Mouse (Mus musculus): ENCODE measurements around the gene Amdhd1. TPM values are rescaled to one million over a fixed set of nuclear protein-coding genes. Genes with fewer than 3 reads are reported as not detected.

The Amdhd1 gene
- polyA plus RNA-seq, 1 experiment from 2014 or later: 0.25 TPM

- H3K27me3 ChIP-seq (ENCODE audit: control insufficient read depth, insufficient read depth, low read length): no peaks in the 10 kb centered on the region
- H3K9ac ChIP-seq (replicated peaks; ENCODE audit: low read length): no peak overlapping the region
- no peak overlapping the region for H3K27ac ChIP-seq (replicated peaks; ENCODE audit: low read depth, low read length)
- no peaks in the 10 kb centered on the region; the same call in 1 of the 2 replicates for H3K36me3 ChIP-seq (replicated peaks; ENCODE audit: control insufficient read depth, insufficient read depth, low read depth, low read length)
- ATAC-seq (replicated peaks; ENCODE audit: insufficient number of reproducible peaks, low FRiP score, low TSS enrichment, low read depth) (no peak), DNase-seq (ENCODE audit: low spot score) (peak; percentile 73)
- WGBS: 33% methylated on average over 4 of the region's 4 CpGs
- no peaks in the 10 kb centered on the region for H3K9me3 ChIP-seq (replicated peaks; ENCODE audit: control insufficient read depth, low read length)
- no peaks in the 10 kb centered on the region for H3K4me1 ChIP-seq (ENCODE audit: control insufficient read depth, insufficient read depth, low read length)
- no peak overlapping the region for H3K4me3 ChIP-seq (ENCODE audit: low read depth, low read length)
- H3K4me2 ChIP-seq (ENCODE audit: low read depth, low read length): no peak overlapping the region
These were observed 53.2 kb downstream of the Amdhd1 start for GRCm38 (mm10) chr10:93486622-93487021.

GRCm38 (mm10) chr10:93485055-93485691, 54.7 kb downstream of the Amdhd1 start:
- Histone ChIP-seq H3K4me1 (ENCODE audit: control insufficient read depth, insufficient read depth, low read length) (no peaks in the 10 kb centered on the region), H3K27ac (replicated peaks; ENCODE audit: low read depth, low read length) (no peak overlapping the region), H3K9ac (replicated peaks; ENCODE audit: low read length) (no peak overlapping the region), H3K27me3 (ENCODE audit: control insufficient read depth, insufficient read depth, low read length) (no peaks in the 10 kb centered on the region), H3K9me3 (replicated peaks; ENCODE audit: control insufficient read depth, low read length) (no peaks in the 10 kb centered on the region), H3K36me3 (replicated peaks; ENCODE audit: control insufficient read depth, insufficient read depth, low read depth, low read length) (no peaks in the 10 kb centered on the region; the same call in none of the 2 replicates), H3K4me2 (ENCODE audit: low read depth, low read length) (no peak overlapping the region), H3K4me3 (ENCODE audit: low read depth, low read length) (no peak overlapping the region)
- WGBS: 86% methylated on average over 8 of the region's 8 CpGs
- ATAC-seq (replicated peaks; ENCODE audit: insufficient number of reproducible peaks, low FRiP score, low TSS enrichment, low read depth): peak; percentile 31; the same call in 1 of the 2 replicates
- DNase-seq (ENCODE audit: low spot score): peak; percentile 30

- no peak for ATAC-seq (replicated peaks; ENCODE audit: insufficient number of reproducible peaks, low FRiP score, low TSS enrichment, low read depth)
- H3K9me3 ChIP-seq (replicated peaks; ENCODE audit: control insufficient read depth, low read length): no peaks in the 10 kb centered on the region
- no peak overlapping the region for H3K4me2 ChIP-seq (ENCODE audit: low read depth, low read length)
- no peak for DNase-seq (ENCODE audit: low spot score)
- no peak overlapping the region for H3K4me3 ChIP-seq (ENCODE audit: low read depth, low read length)
- no peaks in the 10 kb centered on the region for H3K4me1 ChIP-seq (ENCODE audit: control insufficient read depth, insufficient read depth, low read length)
- H3K27ac ChIP-seq (replicated peaks; ENCODE audit: low read depth, low read length): no peak overlapping the region
- H3K27me3 ChIP-seq (ENCODE audit: control insufficient read depth, insufficient read depth, low read length): no peaks in the 10 kb centered on the region
- WGBS: 88% methylated on average over 8 of the region's 8 CpGs
- no peaks in the 10 kb centered on the region; the same call in none of the 2 replicates for H3K36me3 ChIP-seq (replicated peaks; ENCODE audit: control insufficient read depth, insufficient read depth, low read depth, low read length)
- H3K9ac ChIP-seq (replicated peaks; ENCODE audit: low read length): no peak overlapping the region
These were observed 55.3 kb downstream of the Amdhd1 start for GRCm38 (mm10) chr10:93484511-93484910.

Other genes with a start within 250 kb of the Amdhd1 start
- 34.0 and 37.2 TPM in 2 replicates for gene Elk3, start 228.9 kb downstream of the Amdhd1 start, polyA plus RNA-seq (2014; fragmentation: Nextera tagmentation; extraction: Ambion mirVana)
- gene Lta4h, start 86.6 kb downstream of the Amdhd1 start, polyA plus RNA-seq (2014; fragmentation: Nextera tagmentation; extraction: Ambion mirVana): 223 and 239 TPM in 2 replicates
- not detected in 2 replicates for gene Hal, start 51.3 kb downstream of the Amdhd1 start, polyA plus RNA-seq (2014; fragmentation: Nextera tagmentation; extraction: Ambion mirVana)
- gene Ccdc38, start 599 bp upstream of the Amdhd1 start, polyA plus RNA-seq (2014; fragmentation: Nextera tagmentation; extraction: Ambion mirVana): 0.43 and 0.46 TPM in 2 replicates
- 137 and 140 TPM in 2 replicates for gene Snrpf, start 49.7 kb upstream of the Amdhd1 start, polyA plus RNA-seq (2014; fragmentation: Nextera tagmentation; extraction: Ambion mirVana)
- 0.17 and 0.50 TPM in 2 replicates for gene Ntn4, start 100.6 kb upstream of the Amdhd1 start, polyA plus RNA-seq (2014; fragmentation: Nextera tagmentation; extraction: Ambion mirVana)